Mouse (Mus musculus) liver, embryonic 14.5 days (tissue): ENCODE data around the gene Mtmr12. TPM values are rescaled to one million over a fixed set of nuclear protein-coding genes. Genes with fewer than 3 reads are reported as not detected.
A peak's percentile ranks its signal among the peaks of the same experiment; 100 is the strongest.

Experiments
- ATAC-seq: fragments of 200-750 bp; cut with Nextera tagmentation; 2 replicates; pipeline ENCODE4 v1.8.0; 2017; ENCODE audit warnings: moderate number of reproducible peaks, mild to moderate bottlenecking, moderate library complexity; ENCODE audit not compliant: insufficient read depth
- DNase-seq, 3 experiments: peaks; one replicate each; pipeline ENCODE4 v3.0.0-alpha.2; 2012 to 2013; ENCODE audit warnings: low read depth in 3 of 3, low spot score in 3 of 3
- H3K27ac ChIP-seq: fragments of 300-500 bp; sonication (generic); 2 replicates; pipeline ENCODE4 v1.5.1; 2014; ENCODE audit warnings: moderate library complexity, mild to moderate bottlenecking, control low read depth, inconsistent platforms
- H3K27me3 ChIP-seq: fragments of 300-500 bp; sonication (generic); 2 replicates; pipeline ENCODE4 v1.6.1; 2014; ENCODE audit warnings: mild to moderate bottlenecking, low read length, moderate library complexity; ENCODE audit not compliant: control insufficient read depth, insufficient read depth
- H3K36me3 ChIP-seq: fragments of 300-500 bp; sonication (generic); replicated peaks from 2 replicates; pipeline ENCODE4 v1.6.1; 2014; ENCODE audit warnings: low read depth; ENCODE audit not compliant: control insufficient read depth, insufficient read depth
- H3K4me1 ChIP-seq, 2 experiments: fragments of 200-500 bp in 1 of 2; fragments of 300-500 bp in 1 of 2; sonication (generic) in 1 of 2; replicated peaks; 2 replicates each; pipeline ENCODE4 v1.6.1; 2012 to 2014; ENCODE audit warnings: antibody characterized with exemption in 1 of 2, inconsistent platforms in 1 of 2, low read length in 1 of 2; ENCODE audit not compliant: control insufficient read depth in 2 of 2, insufficient read depth in 2 of 2
- H3K4me2 ChIP-seq: fragments of 300-500 bp; sonication (generic); 2 replicates; pipeline ENCODE4 v1.6.1; 2014; ENCODE audit warnings: low read depth, mild to moderate bottlenecking, control low read depth, moderate library complexity
- H3K4me3 ChIP-seq, 2 experiments: fragments of 200-500 bp in 1 of 2; fragments of 300-500 bp in 1 of 2; sonication (generic) in 1 of 2; 2 replicates each; pipeline ENCODE4 v1.5.1; 2012 to 2014; ENCODE audit warnings: low read depth in 2 of 2, low read length in 2 of 2, mild to moderate bottlenecking in 2 of 2, control low read depth in 1 of 2, inconsistent platforms in 1 of 2, moderate library complexity in 1 of 2; ENCODE audit not compliant: insufficient read depth in 1 of 2
- H3K9ac ChIP-seq: fragments of 300-500 bp; sonication (generic); replicated peaks from 2 replicates; pipeline ENCODE4 v1.6.1; 2014; ENCODE audit warnings: mild to moderate bottlenecking, control low read depth, moderate library complexity
- H3K9me3 ChIP-seq: fragments of 300-500 bp; sonication (generic); 2 replicates; pipeline ENCODE4 v1.6.1; 2016; ENCODE audit warnings: low read length, mixed read lengths; ENCODE audit not compliant: control insufficient read depth
- CTCF ChIP-seq: IDR thresholded peaks from 2 replicates; pipeline ENCODE4 v1.5.1; 2016; ENCODE audit warnings: antibody characterized with exemption, low read depth, control low read depth
- EP300 ChIP-seq: IDR thresholded peaks from 2 replicates; pipeline ENCODE4 v1.6.1; 2016; ENCODE audit warnings: antibody characterized with exemption, low read depth
- WGBS: fragments of 180-500 bp; shearing (Covaris S2); extraction: QIAGEN DNeasy Blood & Tissue Kit; methylation state at CpG from one replicate; pipeline ENCODE4 v1.1.7; 2014; ENCODE audit not compliant: insufficient replicate concordance; 5-methylcytosine and 5-hydroxymethylcytosine counted together
- polyA plus RNA-seq, 2 experiments: library from polyadenylated mRNA; depleted of rRNA in 1 of 2; stranded (reverse) in 1 of 2; unstranded in 1 of 2; fragments of >200 nt; fragmentation: Nextera tagmentation in 1 of 2; extraction: Ambion mirVana in 1 of 2; gene quantifications; 2 replicates each; pipeline versions ENCODE4 v1.2.1 to v1.2.3; 2012 to 2014

Mtmr12 gene
- polyA plus RNA-seq, 2 experiments, result 6.4 to 7.2 TPM

DNA sequence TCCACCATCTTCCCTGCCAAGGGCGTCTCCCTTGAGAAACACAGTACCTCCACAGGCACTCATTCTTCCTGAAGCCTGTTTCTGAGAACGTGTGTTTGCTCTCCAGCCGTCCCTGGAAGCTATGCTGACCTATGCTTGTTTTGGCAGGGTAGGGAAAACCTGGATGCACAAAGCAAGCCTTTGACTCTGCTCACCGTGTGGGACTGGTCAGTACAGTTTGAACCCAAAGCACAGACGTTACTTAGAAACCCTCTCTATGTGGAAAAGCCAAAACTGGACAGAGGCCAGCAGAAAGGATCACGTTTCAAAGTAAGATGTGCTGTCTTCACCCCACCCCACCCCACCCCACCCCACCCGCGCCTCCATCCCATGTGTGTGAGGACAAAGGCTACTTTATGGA, 61.6 kb downstream of the Mtmr12 start:
- H3K9me3 ChIP-seq, result no peaks in the 10 kb centered on the region
- ATAC-seq (no peak), DNase-seq (no peak)
- H3K4me2 ChIP-seq, result no peak overlapping the region
- H3K4me1 ChIP-seq, result peaks cover 4 to 5% of the 10 kb centered on the region in 2 experiments; a peak in 3 of 4 replicates
- TF ChIP-seq EP300 (no peak), CTCF (no peak)
- no peak overlapping the region for H3K4me3 ChIP-seq
- peaks cover 19% of the 10 kb centered on the region for H3K36me3 ChIP-seq
- H3K27ac ChIP-seq, result no peak overlapping the region
- 72% methylated on average over 8 of the region's 8 CpGs for WGBS
- no peaks in the 10 kb centered on the region for H3K27me3 ChIP-seq
- no peak overlapping the region for H3K9ac ChIP-seq

- 17% methylated on average over 1 of the region's 1 CpGs for WGBS
- peaks cover 19% of the 10 kb centered on the region for H3K36me3 ChIP-seq
- ATAC-seq, result peak; percentile 37
Observed at GRCm38 (mm10) chr15:12268021-12268420, 63.2 kb downstream of the Mtmr12 start.

GRCm38 (mm10) chr15:12271340-12271739, 66.5 kb downstream of the Mtmr12 start:
- Histone ChIP-seq H3K4me3 (no peak overlapping the region), H3K4me1 (peaks cover 4 to 5% of the 10 kb centered on the region in 2 experiments; a peak in 3 of 4 replicates), H3K9ac (no peak overlapping the region), H3K4me2 (no peak overlapping the region), H3K27ac (no peak overlapping the region), H3K9me3 (no peaks in the 10 kb centered on the region), H3K27me3 (no peaks in the 10 kb centered on the region), H3K36me3 (peaks cover 6% of the 10 kb centered on the region)
- no peak for DNase-seq
- TF ChIP-seq EP300 (no peak), CTCF (no peak)
- WGBS, result 47% methylated on average over 9 of the region's 9 CpGs
- ATAC-seq, result 0 out of 2 replicates have a peak, but pooled peaks have one; percentile 42

More at GRCm38 (mm10) chr15:12268021-12268420, 63.2 kb downstream of the Mtmr12 start:
- Histone ChIP-seq H3K27ac (no peak overlapping the region), H3K9me3 (no peaks in the 10 kb centered on the region), H3K27me3 (no peaks in the 10 kb centered on the region), H3K4me2 (no peak overlapping the region), H3K4me3 (no peak overlapping the region), H3K9ac (no peak overlapping the region), H3K4me1 (peaks cover 4 to 5% of the 10 kb centered on the region in 2 experiments; a peak in 3 of 4 replicates)
- peak in 1 of 3 experiments; percentile 44 for DNase-seq
- TF ChIP-seq EP300 (no peak), CTCF (peak; percentile 88)

- H3K9ac ChIP-seq, result no peak overlapping the region
- H3K4me2 ChIP-seq, result no peak overlapping the region
- H3K4me1 ChIP-seq, result peaks cover 4 to 5% of the 10 kb centered on the region in 2 experiments; a peak in 3 of 4 replicates
- no peak overlapping the region for H3K27ac ChIP-seq
- no peaks in the 10 kb centered on the region for H3K27me3 ChIP-seq
- TF ChIP-seq CTCF, result no peak
- TF ChIP-seq EP300, result no peak
- 63% methylated on average over 12 of the region's 12 CpGs for WGBS
- peaks cover 6% of the 10 kb centered on the region for H3K36me3 ChIP-seq
- no peak for ATAC-seq
- H3K4me3 ChIP-seq, result no peak overlapping the region
- DNase-seq, result no peak
- no peaks in the 10 kb centered on the region for H3K9me3 ChIP-seq
Observed at GRCm38 (mm10) chr15:12273325-12274052, 68.7 kb downstream of the Mtmr12 start.

GRCm38 (mm10) chr15:12274053-12274769, 69.4 kb downstream of the Mtmr12 start:
- Histone ChIP-seq H3K9me3 (no peaks in the 10 kb centered on the region), H3K4me2 (no peak overlapping the region), H3K4me3 (no peak overlapping the region), H3K27me3 (no peaks in the 10 kb centered on the region), H3K9ac (no peak overlapping the region), H3K4me1 (peaks cover 4 to 5% of the 10 kb centered on the region in 2 experiments; a peak in 3 of 4 replicates), H3K27ac (no peak overlapping the region), H3K36me3 (peaks cover 6% of the 10 kb centered on the region)
- DNase-seq (no peak), ATAC-seq (no peak)
- 43% methylated on average over 4 of the region's 4 CpGs for WGBS
- peak; percentile 15; the same call in 1 of the 2 replicates for TF ChIP-seq CTCF
- TF ChIP-seq EP300, result no peak
